Mouse (Mus musculus) kidney, postnatal 10 days (tissue): Measurements from ENCODE around the gene Gm49322.
"Not testable (repeated sequence)": the region's sequence is repeated elsewhere in the genome, so short reads cannot be mapped to it uniquely, and the experiment has no call there.

Experiments
- DNase-seq: peaks from one replicate; pipeline ENCODE4 v3.0.0; 2021; ENCODE audit warnings: mixed read lengths

Gene Gm49322

GRCm38 (mm10) chr10:80614351-80614750 is 8.5 kb downstream of the Gm49322 start:
- DNase-seq: no peak

- DNase-seq: peak; percentile 79
These were observed 12.4 kb downstream of the Gm49322 start for GRCm38 (mm10) chr10:80618181-80618580.

GRCm38 (mm10) chr10:80619465-80620244 is 13.8 kb downstream of the Gm49322 start:
- DNase-seq: no peak

- DNase-seq: no peak
These were observed 14.5 kb downstream of the Gm49322 start for GRCm38 (mm10) chr10:80620365-80620764.

GRCm38 (mm10) chr10:80620796-80621689 is 15.2 kb downstream of the Gm49322 start:
- no peak for DNase-seq

- no peak for DNase-seq
These were observed 15.8 kb downstream of the Gm49322 start for GRCm38 (mm10) chr10:80621690-80621939.

GRCm38 (mm10) chr10:80621940-80622660 is 16.3 kb downstream of the Gm49322 start:
- DNase-seq: peak; percentile 100

GRCm38 (mm10) chr10:80622661-80623456 is 17.0 kb downstream of the Gm49322 start, which contains the start of gene Csnk1g2:
TSS of gene Csnk1g2 (plus strand) at chr10:80622838.
- peak; percentile 77 for DNase-seq

GRCm38 (mm10) chr10:80623457-80624191 is 17.8 kb downstream of the Gm49322 start:
- peak; percentile 84 for DNase-seq

GRCm38 (mm10) chr10:80625764-80626163 is 19.9 kb downstream of the Gm49322 start:
- DNase-seq: no peak

- DNase-seq: peak; percentile 84
These were observed 21.9 kb downstream of the Gm49322 start for GRCm38 (mm10) chr10:80627685-80628084.

GRCm38 (mm10) chr10:80628925-80629324 is 23.1 kb downstream of the Gm49322 start:
- DNase-seq: no peak

- DNase-seq: no peak
These were observed 29.5 kb downstream of the Gm49322 start for GRCm38 (mm10) chr10:80635345-80635744.

- no peak for DNase-seq
These were observed 41.1 kb downstream of the Gm49322 start for GRCm38 (mm10) chr10:80646936-80647335.

GRCm38 (mm10) chr10:80649910-80650309 is 44.1 kb downstream of the Gm49322 start:
- not testable (repeated sequence) for DNase-seq

GRCm38 (mm10) chr10:80650392-80650791 is 44.6 kb downstream of the Gm49322 start:
- no peak for DNase-seq

- no peak for DNase-seq
These were observed 47.4 kb downstream of the Gm49322 start for GRCm38 (mm10) chr10:80653156-80653720.

- no peak for DNase-seq
These were observed 49.0 kb downstream of the Gm49322 start for GRCm38 (mm10) chr10:80654866-80655265.

GRCm38 (mm10) chr10:80655406-80656129 is 49.7 kb downstream of the Gm49322 start:
- DNase-seq: no peak

GRCm38 (mm10) chr10:80656130-80656862 is 50.5 kb downstream of the Gm49322 start:
- peak; percentile 100 for DNase-seq
